Mouse (Mus musculus): ENCODE data around the gene Ap4s1. TPM values are rescaled to one million over a fixed set of nuclear protein-coding genes. Genes with fewer than 3 reads are reported as not detected.

Ap4s1 gene
- total and polyA plus RNA-seq, 2 experiments from 2014 or later: 33.9 to 68.1 TPM

GRCm38 (mm10) chr12:51699623-51700393 lies 9.0 kb downstream of the Ap4s1 start:
- ATAC-seq (no peak), DNase-seq (ENCODE audit: low spot score) (no peak)
- WGBS: 60% methylated on average over 8 of the region's 8 CpGs
- TF ChIP-seq CTCF (IDR thresholded peaks at IDR 0.05; ENCODE audit: low read depth): no peak
- Histone ChIP-seq H3K4me2 (ENCODE audit: low read depth, low read length) (no peak overlapping the region), H3K36me3 (ENCODE audit: insufficient read depth, low read length) (no peaks in the 10 kb centered on the region), H3K27ac (no peak overlapping the region), H3K9ac (replicated peaks; ENCODE audit: low read length) (no peak overlapping the region), H3K9me3 (ENCODE audit: low read length) (no peaks in the 10 kb centered on the region), H3K27me3 (ENCODE audit: insufficient read depth, low read length) (no peaks in the 10 kb centered on the region), H3K4me3 (ENCODE audit: low read length) (no peak overlapping the region), H3K4me1 (ENCODE audit: insufficient read depth, low read length) (no peaks in the 10 kb centered on the region)

- no peak overlapping the region for H3K4me2 ChIP-seq (ENCODE audit: low read depth, low read length)
- TF ChIP-seq CTCF (IDR thresholded peaks at IDR 0.05; ENCODE audit: low read depth): no peak
- no peak for ATAC-seq
Measured at GRCm38 (mm10) chr12:51701723-51702122, 10.9 kb downstream of the Ap4s1 start.

GRCm38 (mm10) chr12:51703859-51704258 lies 13.0 kb downstream of the Ap4s1 start:
- H3K27ac ChIP-seq: no peak overlapping the region
- ATAC-seq (no peak), DNase-seq (ENCODE audit: low spot score) (no peak)
- H3K9me3 ChIP-seq (ENCODE audit: low read length): no peaks in the 10 kb centered on the region
- 35% methylated on average over 1 of the region's 1 CpGs for WGBS
- TF ChIP-seq CTCF (IDR thresholded peaks at IDR 0.05; ENCODE audit: low read depth): no peak
- no peaks in the 10 kb centered on the region for H3K4me1 ChIP-seq (ENCODE audit: insufficient read depth, low read length)
- no peak overlapping the region for H3K9ac ChIP-seq (replicated peaks; ENCODE audit: low read length)
- no peak overlapping the region for H3K4me2 ChIP-seq (ENCODE audit: low read depth, low read length)
- H3K36me3 ChIP-seq (ENCODE audit: insufficient read depth, low read length): no peaks in the 10 kb centered on the region
- H3K27me3 ChIP-seq (ENCODE audit: insufficient read depth, low read length): no peaks in the 10 kb centered on the region
- H3K4me3 ChIP-seq (ENCODE audit: low read length): no peak overlapping the region

More at GRCm38 (mm10) chr12:51701723-51702122, 10.9 kb downstream of the Ap4s1 start:
- Histone ChIP-seq H3K36me3 (ENCODE audit: insufficient read depth, low read length) (no peaks in the 10 kb centered on the region), H3K4me3 (ENCODE audit: low read length) (no peak overlapping the region), H3K27me3 (ENCODE audit: insufficient read depth, low read length) (no peaks in the 10 kb centered on the region), H3K9ac (replicated peaks; ENCODE audit: low read length) (no peak overlapping the region), H3K4me1 (ENCODE audit: insufficient read depth, low read length) (no peaks in the 10 kb centered on the region), H3K27ac (no peak overlapping the region), H3K9me3 (ENCODE audit: low read length) (no peaks in the 10 kb centered on the region)
- DNase-seq (ENCODE audit: low spot score): no peak

DNA sequence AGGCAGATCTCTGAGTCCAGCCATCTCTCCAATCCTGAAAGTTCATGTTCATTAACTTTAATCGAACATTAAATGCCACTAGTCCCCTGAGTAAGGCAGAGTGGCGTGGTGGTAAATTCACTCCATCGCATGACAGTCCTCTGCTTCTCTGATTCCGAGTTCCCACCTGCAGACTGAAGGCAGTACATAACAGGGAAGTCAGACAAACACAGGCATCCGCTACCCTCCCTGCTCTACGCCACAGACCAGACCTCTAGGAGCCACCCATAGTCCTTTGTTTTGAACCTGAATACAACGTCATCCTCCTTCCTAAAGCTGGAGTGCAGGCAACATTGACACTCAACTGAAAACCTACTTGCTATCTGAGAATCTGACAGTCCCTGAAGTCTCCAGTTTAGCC lies 13.7 kb downstream of the Ap4s1 start:
- Histone ChIP-seq H3K4me1 (ENCODE audit: insufficient read depth, low read length) (no peaks in the 10 kb centered on the region), H3K36me3 (ENCODE audit: insufficient read depth, low read length) (no peaks in the 10 kb centered on the region), H3K4me3 (ENCODE audit: low read length) (no peak overlapping the region), H3K27ac (no peak overlapping the region), H3K27me3 (ENCODE audit: insufficient read depth, low read length) (no peaks in the 10 kb centered on the region), H3K9ac (replicated peaks; ENCODE audit: low read length) (no peak overlapping the region), H3K4me2 (ENCODE audit: low read depth, low read length) (no peak overlapping the region), H3K9me3 (ENCODE audit: low read length) (no peaks in the 10 kb centered on the region)
- ATAC-seq (no peak), DNase-seq (ENCODE audit: low spot score) (no peak)
- no peak for TF ChIP-seq CTCF (IDR thresholded peaks at IDR 0.05; ENCODE audit: low read depth)
- WGBS: 71% methylated on average over 7 of the region's 7 CpGs

DNA sequence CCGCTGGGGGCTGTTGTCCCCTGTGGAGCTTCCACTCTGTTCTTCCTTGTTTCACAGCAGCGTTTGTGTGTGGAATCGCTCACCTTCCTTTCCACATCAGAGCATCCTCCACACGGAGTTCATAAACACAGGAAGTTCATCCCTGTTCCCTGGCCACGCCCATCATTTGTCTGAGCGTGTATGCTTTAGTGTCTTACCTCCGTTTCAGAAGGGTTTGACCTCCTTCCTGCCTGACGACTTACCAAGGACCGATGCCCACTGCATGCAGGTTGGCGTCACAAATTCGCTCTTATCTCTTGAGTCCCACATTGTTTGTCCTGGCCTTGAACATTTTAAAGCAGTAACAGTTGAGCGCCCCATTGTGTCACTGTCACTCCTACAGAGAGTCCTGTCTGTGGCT lies 14.9 kb downstream of the Ap4s1 start:
- DNase-seq (ENCODE audit: low spot score): no peak
- WGBS: 78% methylated on average over 12 of the region's 12 CpGs
- ATAC-seq: no peak

DNA sequence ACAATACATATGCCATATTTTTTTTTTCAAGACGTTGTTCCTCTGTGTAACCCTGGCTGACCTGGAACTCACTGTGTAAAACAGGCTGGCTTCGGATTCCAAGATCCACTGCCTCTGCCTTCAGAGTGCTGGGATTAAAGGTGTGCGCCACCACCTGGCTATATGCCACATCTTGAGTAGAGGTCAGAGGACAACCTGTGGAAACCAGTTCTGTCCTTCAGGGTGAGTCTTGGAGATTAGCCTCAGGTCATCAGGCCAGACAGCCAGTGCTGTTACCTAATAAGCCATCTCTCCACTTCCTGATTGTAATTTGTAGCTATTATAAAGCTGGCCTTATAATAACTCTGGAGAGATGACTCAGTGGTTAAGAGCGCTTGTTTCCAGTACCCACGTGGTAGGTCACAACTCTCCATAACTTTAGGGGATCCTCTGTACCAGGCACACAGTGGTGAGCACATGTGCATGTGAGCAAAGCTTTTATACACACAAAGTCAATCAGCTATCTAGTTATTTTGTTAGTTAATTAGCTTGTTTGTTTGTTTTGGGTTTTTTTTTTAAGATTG lies 15.9 kb downstream of the Ap4s1 start:
- Histone ChIP-seq H3K4me1 (ENCODE audit: insufficient read depth, low read length) (no peaks in the 10 kb centered on the region), H3K9me3 (ENCODE audit: low read length) (no peaks in the 10 kb centered on the region), H3K36me3 (ENCODE audit: insufficient read depth, low read length) (no peaks in the 10 kb centered on the region), H3K4me3 (ENCODE audit: low read length) (no peak overlapping the region), H3K27ac (no peak overlapping the region), H3K9ac (replicated peaks; ENCODE audit: low read length) (no peak overlapping the region), H3K27me3 (ENCODE audit: insufficient read depth, low read length) (no peaks in the 10 kb centered on the region), H3K4me2 (ENCODE audit: low read depth, low read length) (no peak overlapping the region)
- no peak for DNase-seq (ENCODE audit: low spot score)
- ATAC-seq: no peak
- WGBS: 91% methylated on average over 5 of the region's 5 CpGs
- no peak for TF ChIP-seq CTCF (IDR thresholded peaks at IDR 0.05; ENCODE audit: low read depth)

More for the DNA sequence above, 14.9 kb downstream of the Ap4s1 start:
- H3K36me3 ChIP-seq (ENCODE audit: insufficient read depth, low read length): no peaks in the 10 kb centered on the region
- no peak overlapping the region for H3K9ac ChIP-seq (replicated peaks; ENCODE audit: low read length)
- no peak overlapping the region for H3K4me3 ChIP-seq (ENCODE audit: low read length)
- H3K27me3 ChIP-seq (ENCODE audit: insufficient read depth, low read length): no peaks in the 10 kb centered on the region
- H3K4me1 ChIP-seq (ENCODE audit: insufficient read depth, low read length): no peaks in the 10 kb centered on the region
- H3K27ac ChIP-seq: no peak overlapping the region
- TF ChIP-seq CTCF (IDR thresholded peaks at IDR 0.05; ENCODE audit: low read depth): no peak
- no peaks in the 10 kb centered on the region for H3K9me3 ChIP-seq (ENCODE audit: low read length)
- H3K4me2 ChIP-seq (ENCODE audit: low read depth, low read length): no peak overlapping the region
